Mouse (Mus musculus) midbrain, embryonic 14.5 days (tissue): ENCODE results near the gene Vmn2r118. TPM values are rescaled to one million over a fixed set of nuclear protein-coding genes. Genes with fewer than 3 reads are reported as not detected.

Source experiments
- ATAC-seq: fragments of 200-750 bp; cut with Nextera tagmentation; 2 replicates; pipeline ENCODE4 v1.8.0; 2017; ENCODE audit warnings: moderate number of reproducible peaks, moderate library complexity; ENCODE audit not compliant: low FRiP score, low TSS enrichment
- DNase-seq: peaks from one replicate; pipeline ENCODE4 v3.0.0-alpha.2; 2015
- H3K27ac ChIP-seq: fragments of 300-500 bp; sonication (generic); replicated peaks from 2 replicates; pipeline ENCODE4 v1.5.1; 2014; ENCODE audit warnings: mild to moderate bottlenecking, low read depth, low read length, moderate library complexity
- H3K27me3 ChIP-seq: fragments of 300-500 bp; sonication (generic); 2 replicates; pipeline ENCODE4 v1.6.1; 2014; ENCODE audit warnings: low read length, control low read depth, mixed read lengths; ENCODE audit not compliant: control insufficient read depth, insufficient read depth
- H3K36me3 ChIP-seq: fragments of 300-500 bp; sonication (generic); 2 replicates; pipeline ENCODE4 v1.6.1; 2014; ENCODE audit warnings: low read length, control low read depth; ENCODE audit not compliant: control insufficient read depth, insufficient read depth
- H3K4me1 ChIP-seq: fragments of 300-500 bp; sonication (generic); 2 replicates; pipeline ENCODE4 v1.6.1; 2014; ENCODE audit warnings: mild to moderate bottlenecking, antibody characterized with exemption, low read length, control low read depth; ENCODE audit not compliant: control insufficient read depth, insufficient read depth
- H3K4me2 ChIP-seq: fragments of 300-500 bp; sonication (generic); 2 replicates; pipeline ENCODE4 v1.6.1; 2014; ENCODE audit warnings: mild to moderate bottlenecking, low read length, moderate library complexity
- H3K4me3 ChIP-seq: fragments of 300-500 bp; sonication (generic); replicated peaks from 2 replicates; pipeline ENCODE4 v1.5.1; 2014; ENCODE audit warnings: low read depth, low read length
- H3K9ac ChIP-seq: fragments of 300-500 bp; sonication (generic); replicated peaks from 2 replicates; pipeline ENCODE4 v1.6.1; 2014; ENCODE audit warnings: mild to moderate bottlenecking, low read length, moderate library complexity
- H3K9me3 ChIP-seq: fragments of 300-500 bp; sonication (generic); 2 replicates; pipeline ENCODE4 v1.6.1; 2016; ENCODE audit warnings: low read length, control low read depth, mixed read lengths; ENCODE audit not compliant: control insufficient read depth
- WGBS: fragments of 180-500 bp; shearing (Covaris S2); extraction: QIAGEN DNeasy Blood & Tissue Kit; methylation state at CpG from one replicate; pipeline ENCODE4 v1.1.7; 2014; 5-methylcytosine and 5-hydroxymethylcytosine counted together
- polyA plus RNA-seq: library from polyadenylated mRNA; unstranded; fragments of >200 nt; fragmentation: Nextera tagmentation; extraction: Ambion mirVana; gene quantifications from 2 replicates; pipeline ENCODE4 v1.2.1, GENCODE M21; 2014

Vmn2r118 gene
- not detected in 2 replicates for polyA plus RNA-seq

GRCm38 (mm10) chr17:55625092-55625491, at the start of gene Vmn2r118:
TSS of gene Vmn2r118 (minus strand) at chr17:55625192.
- H3K4me2 ChIP-seq = no peak within 1 kb of the TSS
- H3K4me3 ChIP-seq = no peak within 1 kb of the TSS
- H3K9ac ChIP-seq = no peak within 1 kb of the TSS
- no peaks in the 10 kb centered on the region for H3K27me3 ChIP-seq
- H3K27ac ChIP-seq = no peak within 1 kb of the TSS
- DNase-seq (no peak), ATAC-seq (no peak)
- 88% methylated on average over 3 of the region's 3 CpGs for WGBS
- H3K9me3 ChIP-seq = no peaks in the 10 kb centered on the region
- no peaks in the 10 kb centered on the region for H3K36me3 ChIP-seq
- H3K4me1 ChIP-seq = no peaks in the 10 kb centered on the region

GRCm38 (mm10) chr17:55661099-55661498, 36.1 kb upstream of the Vmn2r118 start:
- no peak for ATAC-seq
- Histone ChIP-seq H3K36me3 (peaks cover 31% of the 10 kb centered on the region), H3K27ac (no peak overlapping the region), H3K4me2 (no peak overlapping the region), H3K9ac (no peak overlapping the region), H3K9me3 (no peaks in the 10 kb centered on the region), H3K27me3 (no peaks in the 10 kb centered on the region), H3K4me1 (no peaks in the 10 kb centered on the region), H3K4me3 (no peak overlapping the region)
- no peak for DNase-seq
- 96% methylated on average over 2 of the region's 2 CpGs for WGBS

- no peak overlapping the region for H3K27ac ChIP-seq
- H3K4me2 ChIP-seq = no peak overlapping the region
- ATAC-seq (no peak), DNase-seq (no peak)
- no peaks in the 10 kb centered on the region for H3K27me3 ChIP-seq
- WGBS = 72% methylated on average over 1 of the region's 1 CpGs
- H3K36me3 ChIP-seq = no peaks in the 10 kb centered on the region
- H3K9me3 ChIP-seq = no peaks in the 10 kb centered on the region
- H3K4me3 ChIP-seq = no peak overlapping the region
- no peak overlapping the region for H3K9ac ChIP-seq
- no peaks in the 10 kb centered on the region for H3K4me1 ChIP-seq
Observed at GRCm38 (mm10) chr17:55590838-55591237, 34.2 kb downstream of the Vmn2r118 start.

GRCm38 (mm10) chr17:55561774-55562173, 63.2 kb downstream of the Vmn2r118 start:
- Histone ChIP-seq H3K27ac (no peak overlapping the region), H3K4me3 (no peak overlapping the region), H3K4me2 (no peak overlapping the region), H3K36me3 (no peaks in the 10 kb centered on the region), H3K4me1 (no peaks in the 10 kb centered on the region), H3K9ac (no peak overlapping the region), H3K9me3 (no peaks in the 10 kb centered on the region), H3K27me3 (no peaks in the 10 kb centered on the region)
- DNase-seq (no peak), ATAC-seq (no peak)
- WGBS = 72% methylated on average over 2 of the region's 2 CpGs

GRCm38 (mm10) chr17:55548476-55548875, 76.5 kb downstream of the Vmn2r118 start:
- H3K27ac ChIP-seq = no peak overlapping the region
- no peak for ATAC-seq
- H3K9me3 ChIP-seq = no peaks in the 10 kb centered on the region
- no peaks in the 10 kb centered on the region for H3K36me3 ChIP-seq
- no peaks in the 10 kb centered on the region for H3K27me3 ChIP-seq
- no peak overlapping the region for H3K4me2 ChIP-seq
- no peak overlapping the region for H3K9ac ChIP-seq
- DNase-seq = no peak
- 85% methylated on average over 1 of the region's 1 CpGs for WGBS
- no peaks in the 10 kb centered on the region for H3K4me1 ChIP-seq
- H3K4me3 ChIP-seq = no peak overlapping the region

Other genes starting within 250 kb of the Vmn2r118 start
- gene St6gal2, start 179.8 kb downstream of the Vmn2r118 start, polyA plus RNA-seq = 49.1 and 50.7 TPM in 2 replicates
- 6.0 and 7.0 TPM in 2 replicates for gene Pot1b, start 87.4 kb upstream of the Vmn2r118 start, polyA plus RNA-seq
- gene Adgre4, start 124.8 kb upstream of the Vmn2r118 start, polyA plus RNA-seq = 0.26 and 0.29 TPM in 2 replicates